Mouse (Mus musculus) kidney, postnatal 25 days (tissue): ENCODE data around the gene Zic5.
"Not testable (repeated sequence)": the region's sequence is repeated elsewhere in the genome, so short reads cannot be mapped to it uniquely, and the experiment has no call there.

ENCODE experiments used
- DNase-seq, 2 experiments: peaks; one replicate each; pipeline ENCODE4 v3.0.0; 2021; ENCODE audit warnings: mixed read lengths in 2 of 2

The Zic5 gene

GRCm38 (mm10) chr14:122463734-122464341 is 1.6 kb downstream of the Zic5 start:
- DNase-seq, result peak in 1 of 2 experiments; percentile 70

- peak in 1 of 2 experiments; percentile 46 for DNase-seq
Observed at GRCm38 (mm10) chr14:122463080-122463691, 2.3 kb downstream of the Zic5 start.

- DNase-seq, result no peak
Observed at GRCm38 (mm10) chr14:122462689-122463079, 2.8 kb downstream of the Zic5 start.

- no peak for DNase-seq
Observed at GRCm38 (mm10) chr14:122461966-122462365, 3.5 kb downstream of the Zic5 start.

- no peak for DNase-seq
Observed at GRCm38 (mm10) chr14:122461500-122461899, 4.0 kb downstream of the Zic5 start.

- DNase-seq, result no peak
Observed at GRCm38 (mm10) chr14:122460226-122460625, 5.3 kb downstream of the Zic5 start.

GRCm38 (mm10) chr14:122459776-122460175 is 5.7 kb downstream of the Zic5 start:
- DNase-seq, result no peak

- not testable (repeated sequence) for DNase-seq
Observed at GRCm38 (mm10) chr14:122459332-122459731, 6.1 kb downstream of the Zic5 start.

- DNase-seq, result no peak
Observed at GRCm38 (mm10) chr14:122455562-122455958, 9.9 kb downstream of the Zic5 start.

GRCm38 (mm10) chr14:122454901-122455561 is 10.4 kb downstream of the Zic5 start:
- no peak for DNase-seq

- no peak for DNase-seq
Observed at GRCm38 (mm10) chr14:122453996-122454738, 11.3 kb downstream of the Zic5 start.

- DNase-seq, result peak in 1 of 2 experiments; percentile 57
Observed at GRCm38 (mm10) chr14:122453388-122453995, 12.0 kb downstream of the Zic5 start.

- DNase-seq, result no peak
Observed at GRCm38 (mm10) chr14:122452701-122453387, 12.6 kb downstream of the Zic5 start.

GRCm38 (mm10) chr14:122451551-122452145 is 13.8 kb downstream of the Zic5 start:
- DNase-seq, result no peak

GRCm38 (mm10) chr14:122450496-122451382 is 14.7 kb downstream of the Zic5 start, which contains the start of gene Gm5089:
TSS of gene Gm5089 (minus strand) at chr14:122451115.
- DNase-seq, result peak; percentile 64 to 80

GRCm38 (mm10) chr14:122449601-122450495 is 15.6 kb downstream of the Zic5 start:
- DNase-seq, result no peak

- no peak for DNase-seq
Observed at GRCm38 (mm10) chr14:122436850-122437249, 28.6 kb downstream of the Zic5 start.

- no peak for DNase-seq
Observed at GRCm38 (mm10) chr14:122434039-122434438, 31.4 kb downstream of the Zic5 start.

GRCm38 (mm10) chr14:122432558-122432957 is 32.9 kb downstream of the Zic5 start:
- no peak for DNase-seq

- DNase-seq, result no peak
Observed at GRCm38 (mm10) chr14:122427654-122428053, 37.8 kb downstream of the Zic5 start.
